Mouse (Mus musculus) hindbrain, embryonic 14.5 days (tissue): ENCODE measurements around the gene Rps13. TPM values are rescaled to one million over a fixed set of nuclear protein-coding genes. Genes with fewer than 3 reads are reported as not detected.

Source experiments
- ATAC-seq: fragments of 200-750 bp; cut with Nextera tagmentation; 2 replicates; pipeline ENCODE4 v1.8.0; 2017; ENCODE audit warnings: moderate number of reproducible peaks, mild to moderate bottlenecking, moderate TSS enrichment, moderate library complexity; ENCODE audit not compliant: low FRiP score
- DNase-seq: peaks from one replicate; pipeline ENCODE4 v3.0.0-alpha.2; 2015; ENCODE audit warnings: low spot score
- H3K27ac ChIP-seq: fragments of 300-500 bp; sonication (generic); 2 replicates; pipeline ENCODE4 v1.5.1; 2014; ENCODE audit warnings: mild to moderate bottlenecking, moderate library complexity
- H3K27me3 ChIP-seq: fragments of 300-500 bp; sonication (generic); 2 replicates; pipeline ENCODE4 v1.6.1; 2014; ENCODE audit warnings: mild to moderate bottlenecking, low read length, mixed read lengths; ENCODE audit not compliant: control insufficient read depth, insufficient read depth
- H3K36me3 ChIP-seq: fragments of 300-500 bp; sonication (generic); replicated peaks from 2 replicates; pipeline ENCODE4 v1.6.1; 2014; ENCODE audit not compliant: control insufficient read depth, insufficient read depth
- H3K4me1 ChIP-seq: fragments of 300-500 bp; sonication (generic); replicated peaks from 2 replicates; pipeline ENCODE4 v1.6.1; 2014; ENCODE audit warnings: antibody characterized with exemption, low read length, mixed read lengths; ENCODE audit not compliant: control insufficient read depth, insufficient read depth
- H3K4me2 ChIP-seq: fragments of 300-500 bp; sonication (generic); replicated peaks from 2 replicates; pipeline ENCODE4 v1.6.1; 2014; ENCODE audit warnings: mild to moderate bottlenecking, moderate library complexity
- H3K4me3 ChIP-seq: fragments of 300-500 bp; sonication (generic); replicated peaks from 2 replicates; pipeline ENCODE4 v1.5.1; 2014; ENCODE audit warnings: mild to moderate bottlenecking, low read length
- H3K9ac ChIP-seq: fragments of 300-500 bp; sonication (generic); 2 replicates; pipeline ENCODE4 v1.6.1; 2014
- H3K9me3 ChIP-seq: fragments of 300-500 bp; sonication (generic); 2 replicates; pipeline ENCODE4 v1.6.1; 2016; ENCODE audit warnings: low read length; ENCODE audit not compliant: control insufficient read depth
- WGBS: fragments of 180-500 bp; shearing (Covaris S2); extraction: QIAGEN DNeasy Blood & Tissue Kit; methylation state at CpG from one replicate; pipeline ENCODE4 v1.1.7; 2014; 5-methylcytosine and 5-hydroxymethylcytosine counted together
- polyA plus RNA-seq: library from polyadenylated mRNA; unstranded; fragments of >200 nt; fragmentation: Nextera tagmentation; extraction: Ambion mirVana; gene quantifications from 2 replicates; pipeline ENCODE4 v1.2.1, GENCODE M21; 2014

Rps13 gene
- polyA plus RNA-seq, 1 experiment from 2014 or later = 625 TPM

GRCm38 (mm10) chr7:116301144-116301543 lies 32.9 kb downstream of the Rps13 start:
- Histone ChIP-seq H3K36me3 (no peaks in the 10 kb centered on the region), H3K9ac (no peak overlapping the region), H3K4me1 (0 out of 2 replicates have a peak, but pooled peaks cover 2% of the 10 kb centered on the region), H3K4me2 (no peak overlapping the region), H3K9me3 (no peaks in the 10 kb centered on the region), H3K27ac (no peak overlapping the region), H3K4me3 (no peak overlapping the region), H3K27me3 (0 out of 2 replicates have a peak, but pooled peaks cover 2% of the 10 kb centered on the region)
- 89% methylated on average over 4 of the region's 4 CpGs for WGBS
- DNase-seq (no peak), ATAC-seq (no peak)

GRCm38 (mm10) chr7:116298851-116299250 lies 35.1 kb downstream of the Rps13 start:
- DNase-seq (no peak), ATAC-seq (no peak)
- H3K4me3 ChIP-seq = no peak overlapping the region
- no peaks in the 10 kb centered on the region for H3K36me3 ChIP-seq
- H3K4me1 ChIP-seq = 0 out of 2 replicates have a peak, but pooled peaks cover 2% of the 10 kb centered on the region
- no peak overlapping the region for H3K9ac ChIP-seq
- WGBS = 91% methylated on average over 2 of the region's 2 CpGs
- no peaks in the 10 kb centered on the region for H3K9me3 ChIP-seq
- H3K4me2 ChIP-seq = no peak overlapping the region
- no peaks in the 10 kb centered on the region for H3K27me3 ChIP-seq
- H3K27ac ChIP-seq = no peak overlapping the region

GRCm38 (mm10) chr7:116298389-116298788 lies 35.6 kb downstream of the Rps13 start:
- Histone ChIP-seq H3K9me3 (no peaks in the 10 kb centered on the region), H3K4me3 (no peak overlapping the region), H3K27ac (no peak overlapping the region), H3K9ac (no peak overlapping the region), H3K4me2 (no peak overlapping the region), H3K27me3 (no peaks in the 10 kb centered on the region), H3K4me1 (0 out of 2 replicates have a peak, but pooled peaks cover 2% of the 10 kb centered on the region), H3K36me3 (no peaks in the 10 kb centered on the region)
- WGBS = 74% methylated on average over 10 of the region's 10 CpGs
- ATAC-seq (no peak), DNase-seq (no peak)

GRCm38 (mm10) chr7:116294961-116295360 lies 39.0 kb downstream of the Rps13 start:
- no peak overlapping the region for H3K4me2 ChIP-seq
- ATAC-seq (no peak), DNase-seq (no peak)
- H3K27me3 ChIP-seq = no peaks in the 10 kb centered on the region
- WGBS = 75% methylated on average over 3 of the region's 3 CpGs
- H3K4me1 ChIP-seq = 0 out of 2 replicates have a peak, but pooled peaks cover 2% of the 10 kb centered on the region
- H3K9ac ChIP-seq = no peak overlapping the region
- H3K9me3 ChIP-seq = no peaks in the 10 kb centered on the region
- no peak overlapping the region for H3K4me3 ChIP-seq
- no peak overlapping the region for H3K27ac ChIP-seq
- H3K36me3 ChIP-seq = no peaks in the 10 kb centered on the region

GRCm38 (mm10) chr7:116292377-116292776 lies 41.6 kb downstream of the Rps13 start:
- Histone ChIP-seq H3K4me2 (no peak overlapping the region), H3K27ac (no peak overlapping the region), H3K9me3 (no peaks in the 10 kb centered on the region), H3K4me3 (no peak overlapping the region), H3K9ac (no peak overlapping the region), H3K27me3 (no peaks in the 10 kb centered on the region), H3K36me3 (no peaks in the 10 kb centered on the region), H3K4me1 (no peaks in the 10 kb centered on the region)
- 47% methylated on average over 5 of the region's 5 CpGs for WGBS
- ATAC-seq = no peak
- no peak for DNase-seq

GRCm38 (mm10) chr7:116290559-116290958 lies 43.4 kb downstream of the Rps13 start:
- H3K9me3 ChIP-seq = no peaks in the 10 kb centered on the region
- H3K4me3 ChIP-seq = no peak overlapping the region
- H3K4me1 ChIP-seq = no peaks in the 10 kb centered on the region
- H3K4me2 ChIP-seq = no peak overlapping the region
- DNase-seq (no peak), ATAC-seq (no peak)
- WGBS = 93% methylated on average over 1 of the region's 1 CpGs
- no peak overlapping the region for H3K27ac ChIP-seq
- H3K27me3 ChIP-seq = no peaks in the 10 kb centered on the region
- no peak overlapping the region for H3K9ac ChIP-seq
- H3K36me3 ChIP-seq = no peaks in the 10 kb centered on the region

- H3K27ac ChIP-seq = no peak overlapping the region
- ATAC-seq (no peak), DNase-seq (no peak)
- no peak overlapping the region for H3K9ac ChIP-seq
- no peaks in the 10 kb centered on the region for H3K36me3 ChIP-seq
- no peaks in the 10 kb centered on the region for H3K4me1 ChIP-seq
- H3K4me3 ChIP-seq = no peak overlapping the region
- WGBS = 98% methylated on average over 3 of the region's 3 CpGs
- H3K27me3 ChIP-seq = no peaks in the 10 kb centered on the region
- no peaks in the 10 kb centered on the region for H3K9me3 ChIP-seq
- H3K4me2 ChIP-seq = no peak overlapping the region
These were observed 45.0 kb downstream of the Rps13 start for GRCm38 (mm10) chr7:116288996-116289395.

- ATAC-seq (no peak), DNase-seq (no peak)
- Histone ChIP-seq H3K27ac (no peak overlapping the region), H3K4me3 (no peak overlapping the region), H3K9me3 (no peaks in the 10 kb centered on the region), H3K4me1 (0 out of 2 replicates have a peak, but pooled peaks cover 3% of the 10 kb centered on the region), H3K9ac (no peak overlapping the region), H3K4me2 (no peak overlapping the region), H3K27me3 (no peaks in the 10 kb centered on the region), H3K36me3 (no peaks in the 10 kb centered on the region)
- WGBS = 83% methylated on average over 5 of the region's 5 CpGs
These were observed 46.0 kb downstream of the Rps13 start for GRCm38 (mm10) chr7:116287959-116288358.

GRCm38 (mm10) chr7:116286611-116287355 lies 47.2 kb downstream of the Rps13 start:
- DNase-seq (no peak), ATAC-seq (no peak)
- peaks cover 5% of the 10 kb centered on the region; the same call in 1 of the 2 replicates for H3K4me1 ChIP-seq
- H3K27me3 ChIP-seq = no peaks in the 10 kb centered on the region
- H3K36me3 ChIP-seq = no peaks in the 10 kb centered on the region
- no peak overlapping the region for H3K4me2 ChIP-seq
- H3K9ac ChIP-seq = no peak overlapping the region
- H3K4me3 ChIP-seq = no peak overlapping the region
- 52% methylated on average over 11 of the region's 11 CpGs for WGBS
- no peak overlapping the region for H3K27ac ChIP-seq
- H3K9me3 ChIP-seq = no peaks in the 10 kb centered on the region
